Mouse (Mus musculus): Measurements from ENCODE around the gene Dnase2a. TPM values are rescaled to one million over a fixed set of nuclear protein-coding genes. Genes with fewer than 3 reads are reported as not detected.

The Dnase2a gene
- total RNA-seq, 4 experiments from 2014 or later = 5.0 to 12.2 (median 7.1) TPM

GRCm38 (mm10) chr8:84936041-84936961, 27.9 kb downstream of the Dnase2a start:
- no peak for DNase-seq (ENCODE audit: low spot score in 2 of 2)

- peak in 1 of 2 experiments; percentile 50 for DNase-seq (ENCODE audit: low spot score in 2 of 2)
These were observed 28.7 kb downstream of the Dnase2a start, which contains the start of gene Mast1 for GRCm38 (mm10) chr8:84936962-84937546. Gene Mast1 (minus strand): TSS chr8:84937359.

- no peak for DNase-seq (ENCODE audit: low spot score in 2 of 2)
These were observed 29.5 kb downstream of the Dnase2a start for GRCm38 (mm10) chr8:84937620-84938485.

- no peak for DNase-seq (ENCODE audit: low spot score in 2 of 2)
These were observed 35.3 kb downstream of the Dnase2a start for GRCm38 (mm10) chr8:84943699-84944098.

GRCm38 (mm10) chr8:84944478-84945160, 36.3 kb downstream of the Dnase2a start:
- DNase-seq (ENCODE audit: low spot score in 2 of 2) = peak in 1 of 2 experiments; percentile 77

GRCm38 (mm10) chr8:84945235-84945632, 36.9 kb downstream of the Dnase2a start:
- peak in 1 of 2 experiments; percentile 89 for DNase-seq (ENCODE audit: low spot score in 2 of 2)

- no peak for DNase-seq (ENCODE audit: low spot score in 2 of 2)
These were observed 37.5 kb downstream of the Dnase2a start for GRCm38 (mm10) chr8:84945633-84946527.

- no peak for DNase-seq (ENCODE audit: low spot score in 2 of 2)
These were observed 38.3 kb downstream of the Dnase2a start, which contains the start of gene Rtbdn for GRCm38 (mm10) chr8:84946528-84947240. Gene Rtbdn (plus strand): TSS chr8:84946991.

GRCm38 (mm10) chr8:84947241-84947545, 38.8 kb downstream of the Dnase2a start:
- no peak for DNase-seq (ENCODE audit: low spot score in 2 of 2)

GRCm38 (mm10) chr8:84949753-84950152, 41.4 kb downstream of the Dnase2a start:
- DNase-seq (ENCODE audit: low spot score in 2 of 2) = no peak

GRCm38 (mm10) chr8:84952612-84953255, 44.4 kb downstream of the Dnase2a start:
- no peak for DNase-seq (ENCODE audit: low spot score in 2 of 2)

- no peak for DNase-seq (ENCODE audit: low spot score in 2 of 2)
These were observed 48.4 kb downstream of the Dnase2a start for GRCm38 (mm10) chr8:84956768-84957167.

GRCm38 (mm10) chr8:84959811-84960210, 51.5 kb downstream of the Dnase2a start:
- DNase-seq (ENCODE audit: low spot score in 2 of 2) = no peak

GRCm38 (mm10) chr8:84963952-84964351, 55.6 kb downstream of the Dnase2a start:
- no peak for DNase-seq (ENCODE audit: low spot score in 2 of 2)

- peak; percentile 80 to 94 for DNase-seq (ENCODE audit: low spot score in 2 of 2)
These were observed 57.5 kb downstream of the Dnase2a start for GRCm38 (mm10) chr8:84965731-84966291.

- no peak for DNase-seq (ENCODE audit: low spot score in 2 of 2)
These were observed 58.2 kb downstream of the Dnase2a start for GRCm38 (mm10) chr8:84966603-84967002.

- no peak for DNase-seq (ENCODE audit: low spot score in 2 of 2)
These were observed 59.4 kb downstream of the Dnase2a start for GRCm38 (mm10) chr8:84967532-84968304.

GRCm38 (mm10) chr8:84968650-84969049, 60.3 kb downstream of the Dnase2a start:
- DNase-seq (ENCODE audit: low spot score in 2 of 2) = no peak
